Mouse (Mus musculus) gastrocnemius, postnatal 25 days (tissue): ENCODE results near the gene Sf3b6. TPM values are rescaled to one million over a fixed set of nuclear protein-coding genes. Genes with fewer than 3 reads are reported as not detected.
"Not testable (repeated sequence)": the region's sequence is repeated elsewhere in the genome, so short reads cannot be mapped to it uniquely, and the experiment has no call there.

Source experiments
- DNase-seq: peaks from one replicate; pipeline ENCODE4 v3.0.0; 2022
- long read RNA-seq, 2 experiments: library from polyadenylated mRNA; stranded (forward); transcript quantifications; one replicate each; pipeline ENCODE4 v2.0.0; 2021
- total RNA-seq, 2 experiments: library from RNA; stranded (reverse); gene quantifications; 1 replicate in 1 of 2; 2 replicates in 1 of 2; pipeline ENCODE4 v1.2.3; 2021

Sf3b6 gene
- 10 to 100 TPM; 31.8 to 35.6 TPM for total RNA-seq
- long read RNA-seq, experiment 1, transcript Sf3b6-202 (2 exons, 455 nt), result minor isoform, 13 of 55 reads
- long read RNA-seq, experiment 1, transcript Sf3b6-201 (4 exons, 1,180 nt), result major isoform, 40 of 55 reads
- long read RNA-seq, experiment 1, partial matches to known transcripts, result 0 of 55 reads
- long read RNA-seq, experiment 1, other reads (novel, unspliced or antisense), result 2 of 55 reads
- long read RNA-seq, experiment 2, transcript Sf3b6-202 (2 exons, 455 nt), result minor isoform, 5 of 30 reads
- long read RNA-seq, experiment 2, transcript Sf3b6-201 (4 exons, 1,180 nt), result major isoform, 25 of 30 reads
- long read RNA-seq, experiment 2, partial matches to known transcripts, result 0 of 30 reads
- long read RNA-seq, experiment 2, other reads (novel, unspliced or antisense), result 0 of 30 reads

DNA sequence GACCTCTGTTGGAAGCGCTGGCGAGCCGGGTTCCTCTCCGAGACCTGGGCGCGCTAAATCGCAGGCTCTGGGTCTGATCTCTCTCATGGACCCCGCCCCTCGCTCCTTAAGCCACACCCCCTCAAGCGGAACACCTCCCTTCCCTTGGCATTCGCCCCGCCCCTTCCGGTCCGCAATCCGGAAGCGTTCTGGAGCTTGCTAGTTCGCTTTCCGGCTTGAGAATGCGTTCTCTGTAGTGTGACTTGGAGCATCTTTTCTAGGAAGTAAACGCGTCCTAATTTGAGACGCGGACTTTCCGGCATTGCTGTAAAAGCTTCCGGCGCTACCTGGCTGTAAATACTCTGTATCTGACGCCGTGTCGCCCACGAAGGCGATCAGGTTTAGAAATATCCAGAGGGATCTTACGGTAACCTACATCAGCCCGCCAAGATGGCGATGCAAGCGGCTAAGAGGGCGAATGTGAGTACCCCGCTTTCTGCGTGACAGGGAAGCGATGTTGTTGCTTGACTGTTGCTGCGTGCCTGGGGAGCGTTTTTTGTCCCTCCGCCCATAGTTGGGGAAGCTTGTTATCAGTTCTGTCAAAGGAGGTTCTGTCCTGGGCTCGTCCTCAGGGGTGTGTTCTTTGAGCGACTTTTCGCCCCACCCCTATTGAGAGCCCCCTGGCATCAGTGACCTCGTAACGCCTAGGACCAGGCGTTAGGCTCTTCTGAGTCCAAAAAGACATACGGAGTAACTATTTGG, at the start of gene Sf3b6:
Gene Sf3b6 (plus strand): TSS at position 184 of the 741 bp plus-strand sequence.
- peak; percentile 95 for DNase-seq

- DNase-seq, result peak; percentile 93
Measured at GRCm38 (mm10) chr12:4768492-4769332, 48.6 kb upstream of the Sf3b6 start, which contains the start of the genes Pfn4 and Fam228b. Pfn4 (plus strand) TSS chr12:4769022. Fam228b (minus strand) TSS chr12:4769267.

- DNase-seq, result no peak
Measured at GRCm38 (mm10) chr12:4769333-4769723, 48.0 kb upstream of the Sf3b6 start.

- DNase-seq, result no peak
Measured at GRCm38 (mm10) chr12:4774895-4775587, 42.3 kb upstream of the Sf3b6 start.

DNA sequence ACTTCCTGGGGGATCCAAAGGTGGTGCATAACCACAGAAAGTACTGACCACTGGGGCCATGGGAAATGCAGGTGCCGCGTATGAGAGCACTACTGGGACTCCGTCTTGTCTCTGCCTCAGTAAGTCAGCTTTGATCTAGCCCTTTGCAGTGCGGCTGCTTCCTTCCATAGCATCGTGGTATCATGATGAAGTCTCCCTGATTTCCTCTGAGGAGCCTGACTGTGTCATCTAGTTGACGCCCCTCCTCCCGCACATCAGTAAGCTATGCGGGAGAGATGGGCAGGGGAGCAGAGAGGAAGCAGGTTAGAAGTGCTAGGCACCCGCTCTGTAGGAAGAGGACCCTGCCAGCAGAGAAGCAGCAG, 41.8 kb upstream of the Sf3b6 start:
- no peak for DNase-seq

DNA sequence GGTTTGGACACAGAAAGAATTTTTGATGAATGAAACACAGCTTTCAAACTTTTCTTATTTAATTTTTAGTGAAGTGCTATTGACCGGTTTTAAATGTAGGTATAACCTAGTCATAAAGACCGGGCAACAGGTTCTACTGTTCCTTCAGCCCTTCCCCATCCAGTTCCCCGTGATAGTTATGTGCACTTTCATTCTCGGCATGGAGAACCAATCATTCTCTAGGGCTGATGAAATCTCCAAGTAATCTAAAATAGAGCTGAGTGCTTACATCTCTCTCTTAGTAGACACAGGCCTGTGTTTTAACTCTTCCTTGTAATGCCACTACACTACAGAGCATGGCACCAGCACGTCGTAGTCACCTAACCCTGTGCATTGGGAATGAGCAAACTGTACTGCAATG, 39.6 kb upstream of the Sf3b6 start:
- DNase-seq, result no peak

DNA sequence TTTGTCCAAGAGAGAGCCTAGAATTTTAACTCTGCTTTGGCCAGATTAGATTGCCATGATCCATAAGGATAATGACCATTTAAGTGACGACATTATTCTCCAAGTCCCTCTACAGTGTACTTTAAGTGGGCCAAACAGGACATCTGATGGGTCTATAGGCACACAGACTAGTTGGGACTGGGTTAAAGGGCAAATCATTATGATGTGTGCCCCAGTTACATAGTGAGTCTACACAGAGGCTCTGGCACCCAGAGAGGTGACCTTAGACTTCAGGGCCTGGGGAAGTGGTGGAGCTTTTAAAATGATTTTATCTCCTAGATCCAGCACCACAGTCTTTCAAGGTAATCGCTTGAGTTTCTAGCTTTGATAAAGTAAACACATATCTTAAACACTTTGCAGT, 37.1 kb upstream of the Sf3b6 start:
- no peak for DNase-seq

GRCm38 (mm10) chr12:4781270-4781669, 36.1 kb upstream of the Sf3b6 start:
- no peak for DNase-seq

DNA sequence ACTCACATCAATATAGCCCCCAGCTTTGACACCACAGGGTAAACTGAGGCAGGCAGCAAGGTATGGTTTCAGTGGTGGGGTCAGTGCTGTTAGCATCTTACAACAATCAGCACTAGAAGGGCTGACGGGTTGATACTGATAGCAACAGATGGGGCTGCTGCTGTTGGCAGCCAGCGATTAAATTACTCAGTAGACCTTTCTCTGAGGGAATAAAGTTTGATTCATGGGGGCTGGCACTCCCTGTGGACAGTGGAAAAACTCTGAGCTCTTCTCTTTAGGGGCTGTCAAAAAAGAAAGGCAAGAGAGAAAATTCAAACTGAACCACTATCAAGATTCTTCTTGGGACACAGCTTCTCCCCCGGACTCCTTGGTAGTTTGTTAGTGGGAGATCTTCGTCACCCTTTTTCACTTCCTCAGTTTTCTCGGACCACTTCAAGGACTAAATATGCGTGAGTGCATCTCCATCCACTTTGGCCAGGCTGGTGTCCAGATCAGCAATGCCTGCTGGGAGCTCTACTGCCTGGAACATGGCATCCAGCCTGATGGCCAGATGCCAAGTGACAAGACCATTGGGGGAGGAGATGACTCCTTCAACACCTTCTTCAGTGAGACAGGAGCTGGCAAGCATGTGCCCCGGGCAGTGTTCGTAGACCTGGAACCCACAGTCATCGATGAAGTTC, 35.5 kb upstream of the Sf3b6 start:
- not testable (repeated sequence) for DNase-seq

DNA sequence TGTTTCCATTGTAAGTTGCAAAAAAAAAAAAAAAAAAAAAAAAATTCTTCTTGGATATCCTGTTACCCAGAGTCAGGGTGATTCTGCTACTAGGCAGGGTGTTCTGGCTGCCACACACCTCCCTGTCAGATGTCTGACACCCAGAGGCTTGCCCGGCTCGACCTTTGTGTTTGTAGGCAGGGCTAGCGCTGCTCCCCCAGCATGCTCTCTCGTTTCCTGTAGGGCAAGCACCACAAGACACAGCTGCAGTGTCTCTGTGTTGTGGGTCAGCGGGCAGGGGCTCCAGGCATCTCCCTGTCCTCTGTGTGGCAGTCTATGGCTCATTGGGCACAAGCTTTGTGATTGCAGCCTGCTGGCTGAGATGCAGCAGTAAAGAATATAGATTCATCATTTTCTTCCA, 33.7 kb upstream of the Sf3b6 start:
- no peak for DNase-seq

DNA sequence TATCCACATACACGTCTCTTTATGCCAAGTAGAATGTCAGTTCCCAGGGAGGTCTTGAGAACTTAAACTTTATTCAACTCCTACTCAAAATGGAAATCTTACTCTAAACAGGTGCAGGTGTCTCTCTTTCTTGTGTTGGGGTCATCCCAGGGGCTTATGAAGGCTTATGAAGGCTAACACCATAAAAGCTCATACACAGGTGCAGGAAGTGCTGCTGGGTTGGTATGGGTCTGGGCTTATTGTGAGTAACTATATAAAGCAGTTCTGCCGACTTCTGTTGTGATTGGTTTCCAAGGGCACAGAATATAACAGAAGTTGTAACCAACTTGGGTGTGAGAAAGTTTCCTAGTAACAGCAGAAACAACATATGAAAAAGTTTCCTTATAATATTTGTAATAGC, 32.9 kb upstream of the Sf3b6 start:
- no peak for DNase-seq

GRCm38 (mm10) chr12:4788128-4788527, 29.2 kb upstream of the Sf3b6 start:
- not testable (repeated sequence) for DNase-seq

DNA sequence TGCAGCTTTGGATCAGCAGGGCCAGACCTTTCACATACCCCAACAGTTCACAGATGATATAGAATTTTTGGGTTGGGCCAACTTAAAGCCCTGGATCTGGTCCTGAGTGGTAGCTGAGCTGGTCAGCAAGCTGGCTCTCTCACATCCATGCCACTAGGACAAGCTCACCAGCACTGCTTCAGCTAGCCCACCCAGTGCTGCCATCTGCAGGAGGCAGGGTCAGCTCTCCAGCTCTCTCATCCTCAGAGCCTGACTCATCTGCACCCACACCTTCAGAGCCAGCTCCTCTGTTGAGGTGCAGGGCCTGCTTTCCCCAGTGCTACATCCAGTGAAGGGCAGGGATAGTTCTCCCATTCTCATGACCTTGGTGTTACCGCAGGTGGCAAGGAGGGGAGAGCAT, 23.6 kb upstream of the Sf3b6 start:
- DNase-seq, result no peak

DNA sequence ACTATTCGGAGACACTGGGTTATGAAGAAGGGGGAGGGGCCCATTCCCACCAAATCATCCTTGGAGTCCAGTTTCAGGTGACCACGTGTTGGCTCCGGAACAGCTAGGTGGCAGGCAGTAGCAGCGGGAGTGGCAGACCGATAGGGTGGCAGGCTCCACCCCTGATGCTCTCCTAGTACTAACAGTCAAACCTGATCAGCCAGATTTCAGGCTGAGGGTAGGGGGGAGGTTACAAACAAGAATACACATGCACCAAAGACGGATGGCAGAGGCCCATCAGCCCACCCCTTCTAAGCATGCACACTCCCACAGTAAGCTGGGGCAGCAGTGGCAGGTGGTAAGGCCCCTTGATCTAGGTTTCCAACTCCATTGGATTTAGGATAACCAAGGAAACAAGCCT, 19.9 kb upstream of the Sf3b6 start:
- not testable (repeated sequence) for DNase-seq

- DNase-seq, result no peak
Measured at GRCm38 (mm10) chr12:4811036-4811435, 6.3 kb upstream of the Sf3b6 start.

GRCm38 (mm10) chr12:4811705-4812104, 5.6 kb upstream of the Sf3b6 start:
- DNase-seq, result no peak

DNA sequence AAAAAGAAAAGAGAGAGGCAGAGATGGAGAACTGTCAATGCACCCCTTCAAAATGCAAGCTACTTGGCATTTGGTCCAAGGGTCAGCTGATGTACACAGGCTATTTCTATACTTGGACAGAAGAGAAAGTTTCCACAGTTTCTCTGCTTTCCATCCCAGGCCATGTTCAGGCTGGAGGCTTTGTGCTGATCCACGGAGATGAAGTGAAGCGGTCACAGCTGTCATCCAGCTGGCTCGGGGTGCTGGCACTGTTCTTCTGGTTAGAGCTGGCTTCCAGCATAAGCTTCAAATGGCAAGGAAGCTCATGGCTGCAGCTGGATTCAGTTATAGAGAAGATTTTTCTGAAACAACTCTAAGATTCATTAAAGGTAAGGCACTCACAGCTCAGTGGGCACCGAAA, 3.7 kb upstream of the Sf3b6 start:
- peak; percentile 34 for DNase-seq

DNA sequence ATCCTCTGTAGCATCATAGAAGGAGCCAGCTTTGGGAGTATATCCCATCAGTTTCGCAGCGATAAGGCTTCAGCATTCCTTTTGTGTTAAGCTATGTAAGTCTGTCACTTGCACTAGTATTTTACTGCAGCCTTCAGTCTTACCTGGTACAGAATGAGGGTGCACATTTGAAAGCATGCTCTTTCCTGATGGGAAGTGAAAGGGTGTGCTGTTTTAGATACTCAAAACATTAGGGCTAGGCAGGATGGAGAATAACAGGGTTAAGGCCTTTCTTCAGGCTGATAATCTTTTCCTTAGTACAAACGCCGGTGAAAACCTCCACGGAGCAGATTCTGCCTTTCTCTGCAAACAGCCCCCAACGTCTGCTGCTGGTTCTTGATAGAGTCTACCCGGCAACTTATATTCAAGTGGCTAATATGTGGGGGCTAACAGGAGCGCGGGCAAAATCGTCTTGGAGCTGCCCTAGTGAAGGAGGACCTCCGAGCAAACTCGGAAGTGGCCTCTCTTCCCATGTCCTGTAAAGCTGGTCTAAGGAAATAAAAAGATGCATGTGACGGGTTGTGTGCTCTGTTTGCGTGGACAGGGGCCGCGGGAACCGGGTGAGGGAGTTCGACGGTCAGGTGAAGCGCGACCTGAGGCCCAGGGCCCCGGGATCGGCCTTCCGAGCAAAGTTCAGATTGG, 524 bp upstream of the Sf3b6 start:
- DNase-seq, result no peak

DNA sequence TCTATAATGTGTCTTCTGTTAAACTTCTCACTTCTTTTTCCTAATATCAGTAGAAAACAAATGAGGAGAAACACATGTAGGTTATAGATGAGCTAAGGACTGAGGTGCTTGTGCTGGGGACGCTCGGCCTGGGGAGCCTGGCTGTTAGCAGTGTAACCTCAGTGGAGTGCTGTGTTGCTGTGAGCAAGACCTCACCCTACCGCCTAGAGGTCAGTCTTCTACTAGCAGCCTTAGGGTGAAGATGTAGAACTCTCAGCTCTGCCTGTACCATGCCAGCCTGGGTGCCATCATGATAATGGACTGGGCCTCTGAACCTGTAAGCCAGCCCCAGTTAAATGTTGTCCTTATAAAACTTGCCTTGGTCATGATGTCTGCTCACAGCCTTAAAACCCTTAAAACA, 9.9 kb downstream of the Sf3b6 start:
- no peak for DNase-seq

GRCm38 (mm10) chr12:4836959-4837358, 19.6 kb downstream of the Sf3b6 start:
- no peak for DNase-seq

DNA sequence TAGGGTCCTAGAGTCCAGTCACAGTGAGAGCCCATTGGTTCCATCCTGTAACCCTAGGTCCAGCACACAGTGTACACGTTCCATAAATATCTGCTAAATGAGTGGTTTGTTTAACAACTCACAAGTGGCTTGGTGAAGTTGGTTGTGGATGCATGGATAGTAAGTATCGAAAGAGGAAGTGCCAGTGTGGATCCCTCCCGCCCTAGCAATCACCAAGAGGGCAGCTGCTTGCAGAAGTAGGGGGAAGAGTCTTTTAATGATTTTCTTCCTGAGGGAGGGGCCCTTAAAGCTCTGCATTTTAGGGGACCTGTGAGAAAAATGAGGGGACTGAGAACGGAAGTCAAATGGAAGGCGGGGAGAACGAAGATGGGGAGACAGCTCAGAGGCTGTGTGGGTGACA, 22.7 kb downstream of the Sf3b6 start:
- no peak for DNase-seq
